Mouse (Mus musculus) erythroid progenitor cell, adult 5-6 weeks (primary cell): Measurements from ENCODE around the gene Hist1h1c. TPM values are rescaled to one million over a fixed set of nuclear protein-coding genes. Genes with fewer than 3 reads are reported as not detected.

Experiments used
- ATAC-seq: replicated peaks from 2 replicates; pipeline ENCODE4 v1.8.0; 2016; ENCODE audit warnings: moderate number of reproducible peaks, mild to moderate bottlenecking, moderate TSS enrichment, inconsistent platforms; ENCODE audit not compliant: poor library complexity, low FRiP score, severe bottlenecking
- total RNA-seq, 2 experiments: library from RNA; stranded (forward) in 1 of 2; stranded (reverse) in 1 of 2; fragments of 150-400 nt in 1 of 2; fragments of 186-747, 209-891 nt in 1 of 2; gene quantifications; 2 replicates each; pipeline versions ENCODE4 v1.2.3 to v1.2.4; 2015 to 2017; ENCODE audit warnings: low replicate concordance in 2 of 2

Gene Hist1h1c
- total RNA-seq, 2 experiments from 2014 or later = 533 to 3,859 TPM

- no peak for ATAC-seq
These were observed 5.4 kb downstream of the Hist1h1c start for GRCm38 (mm10) chr13:23743963-23744362.

- ATAC-seq = no peak
These were observed 6.1 kb downstream of the Hist1h1c start for GRCm38 (mm10) chr13:23744421-23745380.

- ATAC-seq = peak; percentile 57
These were observed 7.0 kb downstream of the Hist1h1c start, which contains the start of gene Hist1h3c for GRCm38 (mm10) chr13:23745381-23746161. Gene Hist1h3c, minus strand, starts transcription at chr13:23745602.

- ATAC-seq = peak; percentile 67
These were observed 7.8 kb downstream of the Hist1h1c start, which contains the start of gene Hist1h2bb for GRCm38 (mm10) chr13:23746201-23747080. Gene Hist1h2bb, plus strand, starts transcription at chr13:23746734.

- ATAC-seq = peak; percentile 6; the same call in 1 of the 2 replicates
These were observed 8.7 kb downstream of the Hist1h1c start for GRCm38 (mm10) chr13:23747081-23747891.

- ATAC-seq = no peak
These were observed 9.3 kb downstream of the Hist1h1c start for GRCm38 (mm10) chr13:23747892-23748288.

- no peak for ATAC-seq
These were observed 11.0 kb downstream of the Hist1h1c start for GRCm38 (mm10) chr13:23749563-23750121.

GRCm38 (mm10) chr13:23750839-23751477 lies 12.3 kb downstream of the Hist1h1c start, which contains the start of gene Hist1h2ab:
Gene Hist1h2ab, plus strand, starts transcription at chr13:23751126.
- ATAC-seq = peak; percentile 52

GRCm38 (mm10) chr13:23751478-23751956 lies 12.9 kb downstream of the Hist1h1c start:
- ATAC-seq = peak; percentile 41

GRCm38 (mm10) chr13:23752067-23752741 lies 13.6 kb downstream of the Hist1h1c start, which contains the start of gene Hist1h3b:
Gene Hist1h3b, plus strand, starts transcription at chr13:23752267.
- ATAC-seq = peak; percentile 67

- ATAC-seq = no peak
These were observed 14.1 kb downstream of the Hist1h1c start for GRCm38 (mm10) chr13:23752742-23753172.

- no peak for ATAC-seq
These were observed 14.9 kb downstream of the Hist1h1c start for GRCm38 (mm10) chr13:23753314-23754078.

GRCm38 (mm10) chr13:23755000-23755399 lies 16.4 kb downstream of the Hist1h1c start:
- ATAC-seq = no peak

GRCm38 (mm10) chr13:23756790-23757189 lies 18.2 kb downstream of the Hist1h1c start, which contains the start of gene Hist1h4b:
Gene Hist1h4b, plus strand, starts transcription at chr13:23757013.
- ATAC-seq = peak; percentile 43

- peak; percentile 32 for ATAC-seq
These were observed 18.7 kb downstream of the Hist1h1c start for GRCm38 (mm10) chr13:23757211-23757773.

GRCm38 (mm10) chr13:23757921-23758320 lies 19.3 kb downstream of the Hist1h1c start:
- no peak for ATAC-seq
